Mouse (Mus musculus) heart, embryonic 11.5 days (tissue): ENCODE results near the gene Dnajc13. TPM values are rescaled to one million over a fixed set of nuclear protein-coding genes. Genes with fewer than 3 reads are reported as not detected.

Source experiments
- ATAC-seq: fragments of 200-750 bp; cut with Nextera tagmentation; replicated peaks from 2 replicates; pipeline ENCODE4 v1.8.0; 2017; ENCODE audit warnings: moderate library complexity; ENCODE audit not compliant: insufficient number of reproducible peaks, low FRiP score, low TSS enrichment
- H3K27ac ChIP-seq: fragments of 300-500 bp; sonication (generic); 2 replicates; pipeline ENCODE4 v1.5.1; 2014; ENCODE audit warnings: mild to moderate bottlenecking, low read depth, low read length
- H3K27me3 ChIP-seq: fragments of 300-500 bp; sonication (generic); 2 replicates; pipeline ENCODE4 v1.6.1; 2014; ENCODE audit warnings: mild to moderate bottlenecking, low read length, mixed read lengths; ENCODE audit not compliant: control insufficient read depth, insufficient read depth
- H3K36me3 ChIP-seq: fragments of 300-500 bp; sonication (generic); 2 replicates; pipeline ENCODE4 v1.6.1; 2014; ENCODE audit warnings: mild to moderate bottlenecking, low read length, moderate library complexity, mixed read lengths; ENCODE audit not compliant: control insufficient read depth, insufficient read depth
- H3K4me1 ChIP-seq: fragments of 300-500 bp; sonication (generic); 2 replicates; pipeline ENCODE4 v1.6.1; 2014; ENCODE audit warnings: low read length; ENCODE audit not compliant: control insufficient read depth, insufficient read depth
- H3K4me2 ChIP-seq: fragments of 300-500 bp; sonication (generic); 2 replicates; pipeline ENCODE4 v1.6.1; 2014; ENCODE audit warnings: mild to moderate bottlenecking, moderate library complexity
- H3K4me3 ChIP-seq: fragments of 300-500 bp; sonication (generic); 2 replicates; pipeline ENCODE4 v1.5.1; 2014; ENCODE audit warnings: low read depth, low read length
- H3K9ac ChIP-seq: fragments of 300-500 bp; sonication (generic); 2 replicates; pipeline ENCODE4 v1.6.1; 2014; ENCODE audit warnings: mild to moderate bottlenecking, low read depth, low read length, moderate library complexity
- H3K9me3 ChIP-seq: fragments of 300-500 bp; sonication (generic); replicated peaks from 2 replicates; pipeline ENCODE4 v1.6.1; 2016; ENCODE audit warnings: low read length; ENCODE audit not compliant: control insufficient read depth
- WGBS: fragments of 180-500 bp; shearing (Covaris S2); extraction: QIAGEN DNeasy Blood & Tissue Kit; methylation state at CpG from one replicate; pipeline ENCODE4 v1.1.7; 2014; ENCODE audit not compliant: insufficient replicate concordance; 5-methylcytosine and 5-hydroxymethylcytosine counted together
- polyA plus RNA-seq: library from polyadenylated mRNA; unstranded; fragments of >200 nt; fragmentation: Nextera tagmentation; extraction: Ambion mirVana; gene quantifications from 2 replicates; pipeline ENCODE4 v1.2.1, GENCODE M21; 2014

Dnajc13 gene
- polyA plus RNA-seq, 1 experiment from 2014 or later, result 31.9 TPM

GRCm38 (mm10) chr9:104142805-104143204, 119.9 kb downstream of the Dnajc13 start:
- no peak for ATAC-seq
- H3K27me3 ChIP-seq, result no peaks in the 10 kb centered on the region
- H3K27ac ChIP-seq, result no peak overlapping the region

GRCm38 (mm10) chr9:104140351-104140750, 122.4 kb downstream of the Dnajc13 start:
- H3K4me2 ChIP-seq, result no peak overlapping the region
- H3K27me3 ChIP-seq, result no peaks in the 10 kb centered on the region

More at GRCm38 (mm10) chr9:104142805-104143204, 119.9 kb downstream of the Dnajc13 start:
- no peaks in the 10 kb centered on the region for H3K4me1 ChIP-seq
- no peaks in the 10 kb centered on the region; the same call in 1 of the 2 replicates for H3K9me3 ChIP-seq
- 68% methylated on average over 14 of the region's 14 CpGs for WGBS
- no peak overlapping the region for H3K4me3 ChIP-seq
- H3K9ac ChIP-seq, result no peak overlapping the region
- no peaks in the 10 kb centered on the region for H3K36me3 ChIP-seq
- no peak overlapping the region for H3K4me2 ChIP-seq

GRCm38 (mm10) chr9:104130141-104130755, 132.5 kb downstream of the Dnajc13 start:
- WGBS, result 67% methylated on average over 9 of the region's 9 CpGs

More at GRCm38 (mm10) chr9:104140351-104140750, 122.4 kb downstream of the Dnajc13 start:
- WGBS, result 78% methylated on average over 6 of the region's 6 CpGs
- Histone ChIP-seq H3K4me3 (no peak overlapping the region), H3K27ac (no peak overlapping the region), H3K36me3 (no peaks in the 10 kb centered on the region), H3K4me1 (no peaks in the 10 kb centered on the region), H3K9ac (no peak overlapping the region), H3K9me3 (no peaks in the 10 kb centered on the region; the same call in 1 of the 2 replicates)
- no peak for ATAC-seq

GRCm38 (mm10) chr9:104128110-104128509, 134.6 kb downstream of the Dnajc13 start:
- no peak for ATAC-seq
- Histone ChIP-seq H3K9ac (no peak overlapping the region), H3K4me1 (peaks cover 3% of the 10 kb centered on the region), H3K27me3 (no peaks in the 10 kb centered on the region), H3K27ac (no peak overlapping the region), H3K36me3 (no peaks in the 10 kb centered on the region), H3K4me2 (no peak overlapping the region), H3K4me3 (no peak overlapping the region), H3K9me3 (no peaks in the 10 kb centered on the region)
- WGBS, result 73% methylated on average over 2 of the region's 2 CpGs

More at GRCm38 (mm10) chr9:104130141-104130755, 132.5 kb downstream of the Dnajc13 start:
- Histone ChIP-seq H3K36me3 (no peaks in the 10 kb centered on the region), H3K9ac (no peak overlapping the region), H3K27me3 (no peaks in the 10 kb centered on the region), H3K4me1 (peaks cover 3% of the 10 kb centered on the region), H3K9me3 (no peaks in the 10 kb centered on the region), H3K4me3 (no peak overlapping the region), H3K4me2 (no peak overlapping the region), H3K27ac (no peak overlapping the region)
- ATAC-seq, result no peak

DNA sequence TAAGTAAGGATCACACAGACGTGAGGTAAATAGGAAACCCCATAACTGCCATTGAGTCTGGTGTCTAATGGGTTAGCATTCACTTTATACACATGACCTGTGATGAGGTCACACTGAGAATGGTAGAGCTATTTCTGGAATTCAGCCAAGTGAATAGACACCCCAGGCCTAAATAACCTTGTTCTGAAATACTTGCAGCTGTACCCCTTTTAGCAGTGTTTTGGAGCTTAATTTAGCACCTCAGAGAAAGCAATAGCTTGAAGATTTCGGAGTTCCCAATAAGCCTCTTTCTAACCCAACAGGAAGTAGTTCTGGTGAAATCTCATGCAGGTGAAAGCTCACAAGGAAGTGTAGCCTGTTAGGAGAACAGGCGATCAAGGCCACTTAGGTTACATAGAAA, 135.9 kb downstream of the Dnajc13 start, which contains the start of gene Ackr4:
TSS of gene Ackr4 (minus strand) at position 101 of the 400 bp plus-strand sequence.
- no peaks in the 10 kb centered on the region for H3K27me3 ChIP-seq
- H3K4me3 ChIP-seq, result no peak within 1 kb of the TSS
- H3K27ac ChIP-seq, result no peak within 1 kb of the TSS
- H3K4me1 ChIP-seq, result peaks cover 3% of the 10 kb centered on the region
- H3K9me3 ChIP-seq, result no peaks in the 10 kb centered on the region
- H3K4me2 ChIP-seq, result no peak within 1 kb of the TSS
- H3K36me3 ChIP-seq, result no peaks in the 10 kb centered on the region
- WGBS, result 79% methylated on average over 3 of the region's 3 CpGs
- H3K9ac ChIP-seq, result no peak within 1 kb of the TSS
- ATAC-seq, result no peak

DNA sequence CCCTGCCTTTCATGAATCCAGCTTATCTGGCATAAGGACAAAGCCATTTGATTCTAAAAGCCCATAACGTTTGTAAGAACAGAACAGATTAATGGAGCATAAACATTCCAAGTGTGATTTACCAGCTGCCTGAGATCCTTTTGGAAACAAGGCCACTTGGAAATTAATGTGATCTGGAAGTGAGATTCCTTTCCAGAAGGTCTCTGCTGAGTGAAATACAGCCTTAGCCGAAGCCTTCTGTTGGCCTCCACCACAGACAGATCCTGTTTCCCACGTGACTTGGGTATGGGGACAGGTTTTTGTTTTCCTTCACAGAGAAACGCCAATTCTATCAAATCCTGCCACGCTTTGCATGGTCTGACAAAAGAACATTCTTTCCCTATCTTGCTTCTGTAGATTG, 139.1 kb downstream of the Dnajc13 start:
- no peak overlapping the region for H3K9ac ChIP-seq
- ATAC-seq, result no peak
- peaks cover 3% of the 10 kb centered on the region for H3K4me1 ChIP-seq
- H3K27me3 ChIP-seq, result no peaks in the 10 kb centered on the region
- H3K36me3 ChIP-seq, result no peaks in the 10 kb centered on the region
- WGBS, result 44% methylated on average over 5 of the region's 5 CpGs
- no peak overlapping the region for H3K4me3 ChIP-seq
- no peaks in the 10 kb centered on the region for H3K9me3 ChIP-seq
- no peak overlapping the region for H3K27ac ChIP-seq
- H3K4me2 ChIP-seq, result no peak overlapping the region

DNA sequence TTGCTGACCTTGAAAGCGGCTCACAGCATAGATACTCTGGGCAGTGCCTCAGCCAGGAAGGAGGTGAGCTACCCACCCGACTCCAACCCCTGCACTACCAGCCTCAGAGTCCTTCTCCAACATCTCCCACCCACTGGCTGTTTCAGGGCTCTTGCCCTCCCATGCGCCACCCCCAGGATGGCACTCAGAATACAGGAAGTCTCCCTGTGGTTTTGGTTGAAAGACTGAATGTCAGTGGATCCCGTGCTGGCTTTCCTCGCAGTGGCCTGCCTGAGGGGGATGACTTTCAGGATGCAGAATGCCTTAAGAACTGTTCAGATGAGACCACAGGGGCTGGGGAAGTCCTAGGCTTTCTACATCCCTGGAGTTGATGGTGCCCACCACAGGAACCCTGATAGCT, 139.6 kb downstream of the Dnajc13 start:
- H3K9me3 ChIP-seq, result no peaks in the 10 kb centered on the region
- no peak overlapping the region for H3K4me2 ChIP-seq
- no peaks in the 10 kb centered on the region for H3K27me3 ChIP-seq
- peaks cover 3% of the 10 kb centered on the region for H3K4me1 ChIP-seq
- H3K4me3 ChIP-seq, result no peak overlapping the region
- no peak overlapping the region for H3K27ac ChIP-seq
- no peak for ATAC-seq
- no peaks in the 10 kb centered on the region for H3K36me3 ChIP-seq
- WGBS, result 63% methylated on average over 5 of the region's 5 CpGs
- no peak overlapping the region for H3K9ac ChIP-seq

GRCm38 (mm10) chr9:104109151-104109550, 153.6 kb downstream of the Dnajc13 start:
- no peak overlapping the region for H3K27ac ChIP-seq
- 0 out of 2 replicates have a peak, but pooled peaks cover 3% of the 10 kb centered on the region for H3K9me3 ChIP-seq
- ATAC-seq, result no peak
- H3K27me3 ChIP-seq, result no peaks in the 10 kb centered on the region
- H3K4me1 ChIP-seq, result peaks cover 4% of the 10 kb centered on the region; the same call in 1 of the 2 replicates
- H3K9ac ChIP-seq, result no peak overlapping the region
- WGBS, result 90% methylated on average over 5 of the region's 5 CpGs
- no peak overlapping the region for H3K4me3 ChIP-seq
- no peaks in the 10 kb centered on the region for H3K36me3 ChIP-seq
- no peak overlapping the region for H3K4me2 ChIP-seq
